Mouse (Mus musculus) heart, postnatal 0 days (tissue): Measurements from ENCODE around the gene Flywch1.

Experiments used
- CTCF ChIP-seq: IDR thresholded peaks from 2 replicates; pipeline ENCODE4 v1.5.1; 2016; ENCODE audit warnings: antibody characterized with exemption, control low read depth, low read depth
- EP300 ChIP-seq: IDR thresholded peaks from 2 replicates; pipeline ENCODE4 v1.6.1; 2016; ENCODE audit warnings: antibody characterized with exemption, low read depth

DNA sequence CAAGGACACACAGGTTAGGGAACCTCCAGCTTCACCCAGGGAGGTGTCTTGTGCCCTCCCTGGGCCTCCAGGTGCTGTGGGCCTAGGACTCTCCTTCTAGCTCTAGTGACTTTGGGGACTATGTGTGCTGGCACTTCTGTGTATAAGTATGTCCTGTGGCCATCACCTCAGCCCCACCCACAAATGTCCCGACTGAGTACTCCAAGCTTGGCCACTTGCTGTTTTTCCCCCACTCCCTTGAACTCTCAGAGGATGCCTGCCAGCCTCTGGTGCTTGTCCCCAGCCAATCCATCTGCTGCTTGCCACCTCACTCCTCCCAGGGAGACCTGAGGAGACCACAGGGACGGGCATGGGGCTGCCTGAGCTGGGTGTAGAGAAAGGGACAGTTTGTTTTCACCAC, 7.0 kb upstream of the Flywch1 start:
- TF ChIP-seq CTCF (no peak), EP300 (no peak)
